Mouse (Mus musculus): Measurements from ENCODE around the gene Fbxo21.
A peak's percentile ranks its signal among the peaks of the same experiment; 100 is the strongest.

The Fbxo21 gene

GRCm38 (mm10) chr5:117976657-117977500, at the start of gene Fbxo21:
Gene Fbxo21 (plus strand): TSS chr5:117976730.
- DNase-seq = peak; percentile 95

- no peak for DNase-seq
Measured at GRCm38 (mm10) chr5:117928553-117928952, 48.0 kb upstream of the Fbxo21 start.

GRCm38 (mm10) chr5:117932222-117932621, 44.3 kb upstream of the Fbxo21 start:
- DNase-seq = no peak

GRCm38 (mm10) chr5:117932862-117933261, 43.7 kb upstream of the Fbxo21 start:
- DNase-seq = peak; percentile 90

- DNase-seq = no peak
Measured at GRCm38 (mm10) chr5:117936346-117936745, 40.2 kb upstream of the Fbxo21 start.

DNA sequence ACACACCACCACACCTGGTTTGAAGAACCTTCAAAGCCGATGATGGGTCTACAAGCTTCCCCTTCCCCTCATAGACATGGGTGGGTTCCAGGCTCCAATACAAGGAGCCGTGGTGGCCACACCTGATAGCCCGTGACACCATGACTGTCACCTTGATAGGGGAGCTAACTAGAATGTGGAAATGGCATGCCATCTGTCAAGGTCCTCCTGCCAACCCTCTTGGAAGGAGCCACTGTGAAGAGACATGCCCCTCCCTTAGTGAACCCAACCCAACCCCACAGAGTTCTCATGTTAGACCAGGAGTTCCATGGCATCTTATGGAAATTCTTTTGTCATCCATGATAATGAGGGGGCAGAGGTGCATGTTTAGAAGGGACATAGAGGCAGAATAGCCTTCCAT, 39.3 kb upstream of the Fbxo21 start:
- no peak for DNase-seq

- peak; percentile 80 for DNase-seq
Measured at GRCm38 (mm10) chr5:117938182-117938581, 38.3 kb upstream of the Fbxo21 start.

GRCm38 (mm10) chr5:117939402-117939801, 37.1 kb upstream of the Fbxo21 start:
- DNase-seq = no peak

- DNase-seq = no peak
Measured at GRCm38 (mm10) chr5:117941552-117941951, 35.0 kb upstream of the Fbxo21 start.

DNA sequence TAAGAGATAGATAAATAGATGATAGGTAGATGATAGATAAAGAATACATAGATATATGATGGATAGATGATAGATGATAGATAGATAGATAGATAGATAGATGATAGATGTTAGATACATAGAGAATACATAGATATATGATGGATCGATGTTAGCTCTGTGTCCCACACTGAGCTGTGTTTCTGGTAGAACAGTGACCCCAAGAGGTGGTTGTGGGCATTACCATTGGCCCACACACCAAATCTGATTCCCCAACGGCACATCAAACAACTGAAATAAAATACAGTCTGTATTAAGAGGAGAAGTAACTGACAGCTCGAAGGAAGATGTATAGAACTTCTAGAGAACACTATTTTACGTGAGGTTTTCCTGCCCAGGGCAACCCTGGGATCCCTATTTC, 29.9 kb upstream of the Fbxo21 start:
- peak; percentile 69 for DNase-seq

DNA sequence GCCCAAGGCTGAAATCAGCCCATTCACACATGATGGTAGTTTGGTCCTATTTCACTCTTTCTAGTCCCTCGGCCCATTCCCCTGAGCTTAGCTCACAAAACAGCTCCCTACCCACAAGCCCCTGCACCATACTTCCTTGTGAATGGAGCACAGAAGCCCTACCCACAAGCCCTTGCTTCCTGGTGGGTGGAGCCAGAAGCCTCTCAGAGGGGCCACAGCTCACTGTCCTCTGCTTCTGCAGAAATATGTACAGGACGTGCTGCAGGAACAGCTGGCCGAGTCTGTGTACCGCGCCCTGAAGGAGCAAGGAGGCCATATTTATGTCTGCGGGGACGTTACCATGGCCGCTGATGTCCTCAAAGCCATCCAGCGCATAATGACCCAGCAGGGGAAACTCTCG, 27.1 kb upstream of the Fbxo21 start:
- no peak for DNase-seq

- peak; percentile 48 for DNase-seq
Measured at GRCm38 (mm10) chr5:117953893-117954292, 22.6 kb upstream of the Fbxo21 start.

- peak; percentile 30 for DNase-seq
Measured at GRCm38 (mm10) chr5:117954429-117954828, 22.1 kb upstream of the Fbxo21 start.

DNA sequence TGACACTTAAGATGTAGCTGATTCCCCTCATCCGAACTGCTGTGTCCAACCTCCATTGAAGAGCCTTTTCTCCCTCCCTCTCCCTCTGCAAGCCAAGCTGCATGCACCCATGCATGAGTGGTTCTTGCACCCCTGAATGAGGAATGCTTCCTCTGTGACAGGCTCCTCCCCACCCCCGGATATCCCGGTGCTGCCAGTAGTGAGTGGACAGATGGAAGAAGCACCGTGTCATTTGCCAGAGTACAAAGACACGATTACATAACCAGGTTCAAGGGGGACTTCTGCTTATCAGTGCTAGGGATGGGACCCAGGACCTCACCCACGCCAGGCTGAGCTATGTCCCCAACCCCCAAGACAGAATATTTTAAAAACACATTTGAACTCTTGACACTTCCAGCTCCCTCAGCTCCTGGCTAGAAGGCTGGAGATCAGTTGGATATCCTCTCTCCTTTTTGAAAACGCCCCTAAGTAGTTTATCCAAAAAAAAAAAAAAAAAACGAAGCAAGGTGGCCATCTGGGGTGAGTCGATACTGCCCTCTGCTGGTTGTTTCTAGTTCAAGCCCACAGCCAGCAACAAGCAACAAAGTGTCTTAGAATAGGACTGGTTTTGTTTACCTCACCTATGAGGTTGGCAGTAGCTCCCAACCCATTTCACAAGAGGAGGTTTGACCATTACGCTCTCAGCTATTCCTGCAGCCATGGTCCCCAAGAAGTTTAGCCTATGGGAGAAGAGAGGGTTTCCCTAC, 20.7 kb upstream of the Fbxo21 start:
- DNase-seq = peak; percentile 59

- no peak for DNase-seq
Measured at GRCm38 (mm10) chr5:117964750-117965149, 11.8 kb upstream of the Fbxo21 start.

DNA sequence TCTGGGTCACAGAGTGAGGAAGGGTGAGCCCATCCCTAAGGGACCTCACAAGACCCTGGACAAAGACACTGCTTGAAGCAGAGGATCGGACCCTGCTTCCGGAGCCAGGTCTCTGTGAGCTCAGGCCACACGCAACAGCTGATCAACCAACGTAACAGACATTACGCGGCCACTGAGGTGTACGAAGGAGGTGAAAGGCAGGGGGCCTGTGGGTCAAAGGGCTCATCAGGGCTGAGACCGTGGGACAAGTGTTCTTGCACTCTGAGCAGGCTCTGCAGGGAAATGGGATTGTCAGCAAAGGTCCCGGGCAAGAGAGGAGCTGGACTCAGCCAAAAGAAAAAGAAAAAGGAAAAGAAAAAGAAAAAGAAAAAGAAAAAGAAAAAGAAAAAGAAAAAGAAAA, 9.6 kb upstream of the Fbxo21 start:
- DNase-seq = no peak

DNA sequence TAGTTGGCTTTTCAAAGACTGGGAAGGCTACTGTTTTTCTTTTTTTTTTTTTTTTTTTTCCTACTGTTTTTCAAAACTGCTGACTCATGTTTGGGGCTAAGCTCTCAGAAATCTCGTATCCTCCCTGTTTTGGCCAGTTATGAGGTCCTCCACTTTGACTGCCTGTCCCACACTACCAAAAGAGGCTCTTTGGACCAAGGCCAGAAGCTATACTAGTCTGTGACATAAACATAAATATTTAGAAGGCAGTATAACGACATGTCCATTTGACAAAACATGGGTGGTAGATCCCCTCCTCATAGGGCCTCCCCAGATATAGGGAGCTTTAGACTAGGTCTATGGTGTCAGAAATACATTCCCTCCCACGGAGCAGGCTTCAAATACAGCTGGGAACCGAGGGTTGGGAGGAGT, 8.9 kb upstream of the Fbxo21 start:
- DNase-seq = no peak

GRCm38 (mm10) chr5:117969681-117970427, 6.7 kb upstream of the Fbxo21 start:
- DNase-seq = no peak

DNA sequence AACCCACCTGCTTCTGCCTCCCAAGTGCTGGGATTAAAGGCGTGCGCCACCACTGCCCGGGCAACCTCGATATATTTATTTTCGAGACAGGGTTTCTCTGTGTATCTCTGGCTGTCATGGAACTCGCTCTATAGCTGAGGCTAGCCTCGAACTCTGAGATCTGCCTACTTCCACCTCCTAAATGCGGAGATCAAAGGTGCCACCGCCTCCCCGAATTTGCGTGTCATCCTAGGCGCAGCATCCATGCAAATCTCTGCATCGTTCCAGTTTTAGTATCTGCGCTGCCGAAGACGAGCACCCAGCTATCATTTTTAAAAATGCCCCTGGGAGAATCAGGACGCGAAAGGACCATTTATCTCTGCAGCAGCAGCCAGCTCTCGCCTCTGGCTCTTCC, 270 bp upstream of the Fbxo21 start:
- no peak for DNase-seq

- DNase-seq = peak; percentile 52
Measured at GRCm38 (mm10) chr5:117977501-117978158, 1.1 kb downstream of the Fbxo21 start.

DNA sequence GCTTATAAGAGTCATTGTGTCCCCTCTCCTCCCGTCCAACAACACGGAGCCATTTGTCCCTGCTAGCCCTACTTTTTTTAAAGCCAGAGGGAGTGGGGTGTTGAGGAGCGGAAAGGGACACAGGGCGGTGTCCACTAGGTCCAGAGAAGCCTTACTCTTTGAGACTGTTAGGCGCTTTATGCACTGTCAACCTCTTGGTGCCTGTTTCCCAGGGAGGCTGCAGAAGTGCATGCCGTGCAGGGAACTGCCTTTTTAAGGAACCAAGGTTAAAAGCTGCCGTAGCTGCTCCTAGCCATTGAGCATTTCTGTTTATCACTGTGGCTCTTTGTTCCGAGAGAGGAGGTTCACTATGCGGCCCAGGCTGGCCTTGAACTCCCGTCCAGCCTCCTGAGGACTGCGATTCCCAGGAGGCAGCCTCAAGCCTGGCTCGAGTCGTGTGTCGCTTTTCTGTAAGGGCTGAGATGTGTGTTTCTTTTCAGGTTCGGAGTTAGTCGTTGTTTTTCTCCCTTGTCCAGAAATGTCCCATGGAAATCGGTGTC, 1.7 kb downstream of the Fbxo21 start:
- no peak for DNase-seq

DNA sequence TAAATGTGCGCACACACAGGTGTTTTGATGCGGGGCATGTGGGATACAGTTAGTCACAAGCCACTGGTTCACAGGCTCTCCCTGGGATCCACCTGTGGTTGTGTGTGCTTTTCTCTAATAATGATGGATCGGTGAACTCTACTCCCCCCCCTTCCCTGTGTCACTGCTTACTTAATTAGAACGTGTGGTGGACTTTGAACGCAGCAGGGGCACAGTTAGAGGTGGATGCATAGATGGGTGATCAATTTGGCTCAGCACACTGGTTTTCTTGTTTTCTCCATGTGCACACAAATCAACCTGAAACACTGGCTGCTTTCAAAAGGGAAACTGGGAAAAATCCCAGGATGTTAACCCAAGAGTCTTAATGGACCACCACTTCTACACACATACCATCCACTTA, 2.6 kb downstream of the Fbxo21 start:
- no peak for DNase-seq

- no peak for DNase-seq
Measured at GRCm38 (mm10) chr5:117980921-117981320, 4.4 kb downstream of the Fbxo21 start.
